Mouse (Mus musculus) erythroid progenitor cell, adult 5-6 weeks (primary cell): Measurements from ENCODE around the gene H2al1k. TPM values are rescaled to one million over a fixed set of nuclear protein-coding genes. Genes with fewer than 3 reads are reported as not detected.
"Not testable (repeated sequence)": the region's sequence is repeated elsewhere in the genome, so short reads cannot be mapped to it uniquely, and the experiment has no call there.

ENCODE experiments used
- ATAC-seq: replicated peaks from 2 replicates; pipeline ENCODE4 v1.8.0; 2016; ENCODE audit warnings: moderate number of reproducible peaks, mild to moderate bottlenecking, moderate TSS enrichment, inconsistent platforms; ENCODE audit not compliant: poor library complexity, low FRiP score, severe bottlenecking
- total RNA-seq, 2 experiments: library from RNA; stranded (forward) in 1 of 2; stranded (reverse) in 1 of 2; fragments of 150-400 nt in 1 of 2; fragments of 186-747, 209-891 nt in 1 of 2; gene quantifications; 2 replicates each; pipeline versions ENCODE4 v1.2.3 to v1.2.4; 2015 to 2017; ENCODE audit warnings: low replicate concordance in 2 of 2

H2al1k gene
- total RNA-seq (2015; ENCODE audit: low replicate concordance) = 16.9 and 26.4 TPM in 2 replicates
- 14.5 TPM in 1 of 2 replicates, not detected in the other for total RNA-seq (2017; ENCODE audit: low replicate concordance)

DNA sequence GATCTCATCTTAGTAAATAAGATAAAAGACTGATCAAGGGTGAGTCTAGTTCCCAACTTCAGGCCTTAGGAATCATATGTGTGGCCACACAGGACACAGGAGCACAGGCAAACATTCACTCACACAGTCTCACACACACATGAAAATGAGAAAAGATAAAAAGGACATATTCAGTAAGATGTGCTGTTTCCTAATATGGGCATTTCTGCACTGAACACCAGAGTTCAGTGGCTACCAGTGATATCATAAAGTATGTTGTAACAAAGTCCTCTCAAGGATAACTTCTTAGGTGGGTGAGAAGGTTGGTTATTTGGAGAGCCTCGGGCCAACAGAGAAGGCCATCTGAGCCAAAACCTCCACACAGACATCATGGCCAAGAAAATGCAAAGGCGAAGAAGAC is at the start of gene H2al1k:
Gene H2al1k, plus strand, starts transcription at position 301 of the 400 bp plus-strand sequence.
- ATAC-seq = not testable (repeated sequence)

DNA sequence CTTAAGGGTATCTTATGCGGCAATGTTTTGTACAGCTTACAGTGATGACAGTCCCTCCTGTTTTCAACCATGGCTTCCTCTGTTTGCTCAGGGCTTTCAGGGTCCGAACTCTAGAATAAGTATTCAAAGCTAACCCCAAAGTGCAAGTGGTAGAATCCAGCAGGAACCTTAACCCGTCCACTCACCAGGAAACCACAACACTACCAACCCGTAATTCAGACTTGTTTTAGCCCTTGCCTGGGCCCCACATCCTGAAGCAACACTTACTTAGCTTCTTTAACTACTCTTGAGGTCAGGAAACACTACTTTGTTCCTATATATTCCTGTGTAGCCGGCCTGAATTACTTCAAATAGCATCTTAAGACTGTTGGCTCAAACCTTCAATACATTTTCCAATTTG is 47.6 kb upstream of the H2al1k start:
- no peak for ATAC-seq

DNA sequence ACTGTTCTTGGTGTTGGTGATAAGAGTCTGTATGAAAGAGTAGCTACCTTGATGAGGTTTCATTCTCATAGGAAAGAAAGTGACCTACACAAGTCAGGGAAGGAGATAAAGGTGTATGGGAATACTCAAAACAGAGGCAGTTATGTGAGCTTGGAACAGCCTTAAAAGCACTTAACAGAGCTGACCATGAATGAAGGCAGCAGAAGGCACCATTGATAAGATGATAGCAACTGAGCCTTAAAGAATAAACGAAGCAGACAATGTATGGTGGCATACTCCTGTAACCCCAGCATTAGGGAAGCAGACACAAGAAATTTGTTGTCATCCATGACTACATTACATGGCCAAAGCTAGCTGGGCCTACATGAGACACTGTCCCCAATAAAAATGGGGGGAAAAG is 47.0 kb upstream of the H2al1k start:
- ATAC-seq = peak; percentile 50; the same call in 1 of the 2 replicates

DNA sequence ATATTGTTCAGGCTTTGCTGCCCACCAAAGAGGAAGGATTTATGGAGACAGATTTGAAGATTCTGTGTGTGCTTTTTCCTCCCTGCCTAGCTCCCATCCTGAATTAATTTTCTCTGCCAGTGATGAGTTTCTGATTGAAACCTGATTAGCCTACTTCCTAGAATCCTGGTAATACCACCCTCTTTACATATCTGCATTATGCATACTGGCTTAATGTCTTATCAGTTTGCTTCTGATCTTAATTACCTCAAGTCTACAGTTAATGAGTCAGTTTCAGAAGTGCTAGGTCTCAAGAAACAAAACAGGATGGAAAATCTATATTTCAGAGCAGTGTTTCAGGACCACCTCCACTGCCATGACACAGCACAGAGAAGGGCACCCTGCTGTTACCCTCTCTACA is 34.0 kb upstream of the H2al1k start:
- ATAC-seq = peak; percentile 49; the same call in 1 of the 2 replicates

DNA sequence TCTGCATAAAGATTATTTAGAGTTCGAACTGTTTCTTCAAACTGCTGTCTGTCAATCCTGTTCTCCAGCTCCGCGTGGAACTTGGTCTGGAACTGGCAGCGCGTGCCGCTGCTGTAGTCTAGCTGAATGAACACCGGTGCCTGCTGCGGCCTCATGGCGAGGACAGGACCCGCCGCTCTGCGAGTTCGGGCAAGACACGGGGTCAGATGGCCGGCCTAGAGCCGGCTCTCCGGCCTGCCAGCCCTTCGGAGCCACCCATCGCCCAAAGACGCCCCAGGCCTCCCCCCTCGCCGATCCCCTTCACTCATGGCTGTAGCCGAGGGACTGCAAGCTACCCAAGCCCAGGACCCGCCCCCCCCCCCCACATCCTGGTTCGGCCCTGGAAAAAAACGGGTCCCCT is 22.5 kb upstream of the H2al1k start:
- ATAC-seq = peak; percentile 65

DNA sequence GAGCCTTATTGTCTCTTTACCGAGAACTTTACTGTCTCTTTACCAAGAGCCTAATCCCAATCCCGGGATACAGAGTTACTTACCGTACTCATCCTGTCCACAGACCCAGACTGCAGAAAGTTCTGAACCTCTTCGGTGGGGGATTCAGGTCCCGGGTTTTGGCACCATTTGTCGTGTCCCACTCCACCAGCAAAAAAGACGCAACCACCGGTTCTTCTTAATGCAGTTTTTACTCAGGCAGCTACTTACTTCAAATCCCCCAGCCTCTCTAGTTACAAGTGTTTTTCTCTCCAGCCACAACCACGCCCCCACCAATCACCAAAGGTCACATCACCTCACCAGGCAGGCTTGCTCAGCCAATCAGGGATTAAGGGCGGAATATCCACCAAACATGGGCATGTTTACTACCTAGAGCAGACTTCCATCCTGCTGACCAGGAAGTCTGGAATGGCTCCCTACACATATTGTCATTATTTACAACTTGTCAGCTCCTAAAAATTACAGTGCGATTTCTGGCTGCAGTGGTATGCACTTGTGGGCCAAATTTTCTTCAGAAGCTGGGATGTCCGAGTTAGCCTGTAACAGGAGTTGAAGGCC is 18.0 kb upstream of the H2al1k start:
- ATAC-seq = peak; percentile 65; the same call in 1 of the 2 replicates

DNA sequence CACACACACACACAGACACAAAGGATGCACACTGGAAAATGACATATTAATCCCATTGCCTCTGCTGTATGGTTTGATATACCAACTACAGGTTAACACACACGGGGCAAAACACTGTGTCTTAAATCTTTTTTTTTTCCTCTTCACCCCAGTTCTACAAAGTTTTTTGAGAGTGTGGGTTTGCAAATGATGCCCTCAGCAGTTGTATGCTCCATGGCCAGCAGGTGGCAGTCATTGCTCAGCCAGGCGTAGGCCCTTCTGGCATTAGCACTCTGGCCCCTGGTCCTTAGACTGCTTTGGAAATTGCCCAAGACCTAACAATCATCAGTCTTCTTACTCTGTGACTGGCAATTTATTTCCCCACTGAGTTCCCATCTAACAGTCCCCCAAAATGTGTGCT is 17.4 kb upstream of the H2al1k start:
- peak; percentile 82; the same call in 1 of the 2 replicates for ATAC-seq

DNA sequence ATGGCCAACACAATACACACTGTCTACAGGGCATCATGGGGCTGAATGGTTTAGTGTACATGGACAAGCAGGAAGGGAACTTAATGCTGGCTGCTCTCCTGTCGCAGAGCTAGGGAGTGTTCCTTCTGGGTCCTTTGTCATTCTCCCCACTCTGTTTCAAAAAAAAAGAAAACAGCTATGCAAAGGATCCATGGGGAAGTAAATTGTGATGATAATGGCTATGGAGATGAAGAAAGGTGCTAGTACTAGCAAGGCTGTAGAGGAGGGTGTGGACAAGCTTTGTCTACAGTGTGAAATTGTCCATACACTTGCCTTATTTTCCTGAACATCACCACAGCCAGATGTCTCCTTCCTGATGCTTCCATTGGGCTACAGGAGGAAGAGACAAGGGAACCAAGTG is 15.4 kb upstream of the H2al1k start:
- ATAC-seq = not testable (repeated sequence)

DNA sequence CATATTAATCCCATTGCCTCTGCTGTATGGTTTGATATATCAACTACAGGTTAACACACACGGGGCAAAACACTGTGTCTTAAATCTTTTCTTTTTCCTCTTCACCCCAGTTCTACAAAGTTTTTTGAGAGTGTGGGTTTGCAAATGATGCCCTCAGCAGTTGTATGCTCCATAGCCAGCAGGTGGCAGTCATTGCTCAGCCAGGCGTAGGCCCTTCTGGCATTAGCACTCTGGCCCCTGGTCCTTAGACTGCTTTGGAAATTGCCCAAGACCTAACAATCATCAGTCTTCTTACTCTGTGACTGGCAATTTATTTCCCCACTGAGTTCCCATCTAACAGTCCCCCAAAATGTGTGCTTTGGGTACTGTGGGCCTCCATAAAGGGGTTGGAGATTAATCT is 23.6 kb downstream of the H2al1k start:
- 0 out of 2 replicates have a peak, but pooled peaks have one; percentile 68 for ATAC-seq

DNA sequence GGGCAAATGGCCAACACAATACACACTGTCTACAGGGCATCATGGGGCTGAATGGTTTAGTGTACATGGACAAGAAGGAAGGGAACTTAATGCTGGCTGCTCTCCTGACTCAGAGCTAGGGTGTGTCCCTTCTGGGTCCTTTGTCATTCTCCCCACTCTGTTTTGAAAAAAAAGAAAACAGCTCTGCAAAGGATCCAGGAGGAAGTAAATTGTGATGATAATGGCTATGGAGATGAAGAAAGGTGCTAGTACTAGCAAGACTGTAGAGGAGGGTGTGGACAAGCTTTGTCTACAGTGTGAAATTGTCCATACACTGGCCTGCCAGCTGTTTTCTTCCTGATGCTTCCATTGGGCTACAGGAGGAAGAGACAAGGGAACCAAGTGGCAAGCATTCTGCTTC is 25.5 kb downstream of the H2al1k start:
- ATAC-seq = not testable (repeated sequence)

Other genes with a start within 250 kb of the H2al1k start
- gene 4930402K13Rik, start 246.1 kb upstream of the H2al1k start, total RNA-seq (2015; ENCODE audit: low replicate concordance) = not detected in 2 replicates
- gene 4930402K13Rik, start 246.1 kb upstream of the H2al1k start, total RNA-seq (2017; ENCODE audit: low replicate concordance) = not detected in 2 replicates
- gene Lancl3, start 150.7 kb upstream of the H2al1k start, total RNA-seq (2015; ENCODE audit: low replicate concordance) = not detected in 2 replicates
- 0.51 TPM in 1 of 2 replicates, not detected in the other for gene Lancl3, start 150.7 kb upstream of the H2al1k start, total RNA-seq (2017; ENCODE audit: low replicate concordance)
- 1.3 and 2.5 TPM in 2 replicates for gene Gm14862, start 93.7 kb upstream of the H2al1k start, total RNA-seq (2015; ENCODE audit: low replicate concordance)
- 0.45 and 1.0 TPM in 2 replicates for gene Gm14862, start 93.7 kb upstream of the H2al1k start, total RNA-seq (2017; ENCODE audit: low replicate concordance)
- gene Xk, start 77.9 kb upstream of the H2al1k start, total RNA-seq (2015; ENCODE audit: low replicate concordance) = 121 and 139 TPM in 2 replicates
- 73.2 and 74.3 TPM in 2 replicates for gene Xk, start 77.9 kb upstream of the H2al1k start, total RNA-seq (2017; ENCODE audit: low replicate concordance)
- gene H2al1m, start 66.9 kb upstream of the H2al1k start, total RNA-seq (2015; ENCODE audit: low replicate concordance) = not detected in 2 replicates
- 13.9 TPM in 1 of 2 replicates, not detected in the other for gene H2al1m, start 66.9 kb upstream of the H2al1k start, total RNA-seq (2017; ENCODE audit: low replicate concordance)
- 86.1 and 112 TPM in 2 replicates for gene Cybb, start 137.1 kb downstream of the H2al1k start, total RNA-seq (2015; ENCODE audit: low replicate concordance)
- gene Cybb, start 137.1 kb downstream of the H2al1k start, total RNA-seq (2017; ENCODE audit: low replicate concordance) = 43.0 and 74.8 TPM in 2 replicates
- gene H2al1o, start 221.8 kb downstream of the H2al1k start, total RNA-seq (2015; ENCODE audit: low replicate concordance) = not detected in 2 replicates
- not detected in 2 replicates for gene H2al1o, start 221.8 kb downstream of the H2al1k start, total RNA-seq (2017; ENCODE audit: low replicate concordance)